ENCODE assay signal across 12 mouse cellular contexts in the genomic region with DNA sequence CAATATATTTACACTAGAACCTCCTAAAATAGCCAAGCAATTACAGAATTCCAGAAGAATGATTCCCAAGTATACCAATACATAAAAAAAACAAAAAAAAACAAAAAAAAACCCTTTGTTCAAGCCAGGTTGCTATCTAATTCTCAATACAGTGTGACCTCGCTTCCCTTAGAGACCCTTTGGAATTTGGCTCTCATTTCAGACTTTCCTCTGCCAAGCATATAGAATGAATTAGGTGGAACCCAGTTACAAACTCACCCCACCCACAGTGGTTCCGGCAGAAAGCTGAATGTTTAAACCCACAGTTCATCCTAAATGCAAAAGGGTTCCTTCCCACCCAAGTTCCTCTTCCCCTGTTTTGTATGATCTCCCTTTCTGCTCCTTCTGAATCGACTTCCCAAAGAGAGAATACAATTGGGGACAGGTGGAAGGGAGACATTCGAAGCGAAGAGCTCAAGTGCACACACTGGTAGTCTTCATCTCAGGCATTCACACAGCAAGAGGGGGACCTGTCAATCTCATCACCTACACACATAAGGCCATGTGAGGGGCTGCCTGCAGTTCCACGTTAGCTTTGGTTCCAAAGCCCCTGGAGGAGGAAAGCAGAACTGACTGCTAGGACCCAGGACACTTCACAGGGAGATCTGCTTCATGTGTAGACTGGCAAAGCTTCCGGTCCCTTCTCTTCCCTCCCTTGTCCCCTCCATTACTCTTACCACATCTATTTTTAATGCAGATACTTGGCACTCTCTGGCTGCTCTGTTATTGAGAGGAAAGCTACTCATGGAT.
DNase-seq lines count a peak whose midpoint lies in the region; ATAC-seq and TF ChIP-seq lines count a peak whose summit lies in the region.
"Had no signal": no experiment of that assay in that cellular context is flagged by ENCODE, and none has a peak within 500 bp of the region (broad histone marks: within the 10 kb centered on the region; RNA-seq: fewer than 3 reads in every experiment).

No protein-coding gene starts in this region.

- no peaks in the 10 kb centered on the region for H3K27me3 ChIP-seq in heart, embryonic 13.5 days (replicated peaks)
- H3K27me3 ChIP-seq in heart, embryonic 12.5 days (replicated peaks): no peaks in the 10 kb centered on the region
- no peaks in the 10 kb centered on the region for H3K27me3 ChIP-seq in lung, postnatal 0 days (replicated peaks; ENCODE audit: insufficient read depth, low read length)
- H3K27me3 ChIP-seq in limb, embryonic 12.5 days: no peaks in the 10 kb centered on the region
- no peaks in the 10 kb centered on the region for H3K27me3 ChIP-seq in hindbrain, embryonic 13.5 days
- no peaks in the 10 kb centered on the region for H3K27me3 ChIP-seq in forebrain, embryonic 13.5 days
- H3K27me3 ChIP-seq: liver, embryonic 13.5 days had no signal

- H3K27ac ChIP-seq in heart, embryonic 13.5 days (replicated peaks): peak overlapping the region; percentile 6; the same call in 1 of the 2 replicates
- no peak overlapping the region for H3K27ac ChIP-seq in heart, embryonic 12.5 days (ENCODE audit: poor library complexity, severe bottlenecking)
- H3K27ac ChIP-seq in lung, postnatal 0 days (ENCODE audit: low read length): no peak overlapping the region
- peak overlapping the region; percentile 69 for H3K27ac ChIP-seq in limb, embryonic 12.5 days
- no peak overlapping the region for H3K27ac ChIP-seq in hindbrain, embryonic 13.5 days
- H3K27ac ChIP-seq in forebrain, embryonic 13.5 days: no peak overlapping the region
- H3K27ac ChIP-seq: heart, adult 2 months; hindbrain, postnatal 0 days; liver, embryonic 13.5 days had no signal

- no peak overlapping the region for H3K4me3 ChIP-seq in heart, embryonic 13.5 days
- H3K4me3 ChIP-seq in heart, embryonic 12.5 days: no peak overlapping the region
- no peak overlapping the region for H3K4me3 ChIP-seq in lung, postnatal 0 days (ENCODE audit: low read depth, low read length)
- H3K4me3 ChIP-seq in limb, embryonic 12.5 days (replicated peaks): no peak overlapping the region
- H3K4me3 ChIP-seq in hindbrain, embryonic 13.5 days: no peak overlapping the region
- no peak overlapping the region for H3K4me3 ChIP-seq in forebrain, embryonic 13.5 days
- H3K4me3 ChIP-seq: heart, adult 2 months; liver, embryonic 13.5 days had no signal

- ATAC-seq in heart, embryonic 13.5 days (ENCODE audit: extremely low read depth, insufficient number of reproducible peaks, low FRiP score, low TSS enrichment): no peak
- no peak for ATAC-seq in heart, embryonic 12.5 days (ENCODE audit: insufficient number of reproducible peaks, low FRiP score)
- ATAC-seq in lung, postnatal 0 days: no peak
- no peak for ATAC-seq in limb, embryonic 12.5 days (ENCODE audit: insufficient number of reproducible peaks, insufficient read depth, low FRiP score, low TSS enrichment, low read depth)
- no peak for ATAC-seq in hindbrain, embryonic 13.5 days (ENCODE audit: low FRiP score)
- ATAC-seq in forebrain, embryonic 13.5 days: no peak
- ATAC-seq: hindbrain, postnatal 0 days had no signal

- no peak for DNase-seq in lung, postnatal 0 days (ENCODE audit: low spot score)
- DNase-seq in lung, postnatal 25 days (ENCODE audit: low spot score): no peak
- no peak for DNase-seq in layer of hippocampus, postnatal 36 days
- DNase-seq: cerebellum, adult 9-10 months; heart, adult 2 months; liver, embryonic 13.5 days had no signal

- no peak for TF ChIP-seq EP300 in lung, postnatal 0 days (IDR thresholded peaks at IDR 0.05)

- 63% methylated on average over 7 of the region's 7 CpGs for WGBS in heart, embryonic 13.5 days
- WGBS in heart, embryonic 12.5 days: 70% methylated on average over 7 of the region's 7 CpGs
- 64% methylated on average over 7 of the region's 7 CpGs for WGBS in lung, postnatal 0 days
- WGBS in limb, embryonic 12.5 days: 79% methylated on average over 7 of the region's 7 CpGs
- 72% methylated on average over 7 of the region's 7 CpGs for WGBS in hindbrain, embryonic 13.5 days
- WGBS in forebrain, embryonic 13.5 days: 81% methylated on average over 7 of the region's 7 CpGs

- H3K4me2 ChIP-seq in heart, embryonic 13.5 days: no peak overlapping the region
- no peak overlapping the region for H3K4me2 ChIP-seq in heart, embryonic 12.5 days
- no peak overlapping the region for H3K4me2 ChIP-seq in lung, postnatal 0 days (replicated peaks; ENCODE audit: low read depth, low read length)
- H3K4me2 ChIP-seq in limb, embryonic 12.5 days: no peak overlapping the region
- H3K4me2 ChIP-seq in hindbrain, embryonic 13.5 days: no peak overlapping the region
- no peak overlapping the region for H3K4me2 ChIP-seq in forebrain, embryonic 13.5 days
- H3K4me2 ChIP-seq: liver, embryonic 13.5 days had no signal

- H3K9me3 ChIP-seq in heart, embryonic 13.5 days: no peaks in the 10 kb centered on the region
- no peaks in the 10 kb centered on the region for H3K9me3 ChIP-seq in heart, embryonic 12.5 days (replicated peaks)
- H3K9me3 ChIP-seq in lung, postnatal 0 days (ENCODE audit: low read length): no peaks in the 10 kb centered on the region
- no peaks in the 10 kb centered on the region for H3K9me3 ChIP-seq in limb, embryonic 12.5 days
- no peaks in the 10 kb centered on the region for H3K9me3 ChIP-seq in hindbrain, embryonic 13.5 days
- H3K9me3 ChIP-seq in forebrain, embryonic 13.5 days (replicated peaks): no peaks in the 10 kb centered on the region
- H3K9me3 ChIP-seq: liver, embryonic 13.5 days had no signal

- peaks cover 40% of the 10 kb centered on the region for H3K4me1 ChIP-seq in heart, embryonic 13.5 days
- H3K4me1 ChIP-seq in heart, embryonic 12.5 days (replicated peaks): peaks cover 29% of the 10 kb centered on the region
- H3K4me1 ChIP-seq in lung, postnatal 0 days (ENCODE audit: insufficient read depth, low read depth, low read length): no peaks in the 10 kb centered on the region
- peaks cover 56% of the 10 kb centered on the region for H3K4me1 ChIP-seq in limb, embryonic 12.5 days (replicated peaks)
- peaks cover 24% of the 10 kb centered on the region for H3K4me1 ChIP-seq in hindbrain, embryonic 13.5 days (replicated peaks)
- H3K4me1 ChIP-seq in forebrain, embryonic 13.5 days: peaks cover 15% of the 10 kb centered on the region
- H3K4me1 ChIP-seq: liver, embryonic 13.5 days had no signal

- peak; percentile 15; the same call in 1 of the 2 replicates for TF ChIP-seq CTCF in lung, postnatal 0 days (IDR thresholded peaks at IDR 0.05)

- H3K36me3 ChIP-seq in heart, embryonic 13.5 days: no peaks in the 10 kb centered on the region
- no peaks in the 10 kb centered on the region for H3K36me3 ChIP-seq in heart, embryonic 12.5 days
- no peaks in the 10 kb centered on the region for H3K36me3 ChIP-seq in lung, postnatal 0 days (ENCODE audit: insufficient read depth, low read length)
- H3K36me3 ChIP-seq in limb, embryonic 12.5 days: no peaks in the 10 kb centered on the region
- H3K36me3 ChIP-seq in hindbrain, embryonic 13.5 days: no peaks in the 10 kb centered on the region
- H3K36me3 ChIP-seq in forebrain, embryonic 13.5 days (ENCODE audit: poor library complexity, severe bottlenecking): no peaks in the 10 kb centered on the region
- H3K36me3 ChIP-seq: liver, embryonic 13.5 days had no signal

- no peak overlapping the region for H3K9ac ChIP-seq in heart, embryonic 13.5 days
- no peak overlapping the region for H3K9ac ChIP-seq in heart, embryonic 12.5 days
- H3K9ac ChIP-seq in lung, postnatal 0 days (replicated peaks; ENCODE audit: low read depth): no peak overlapping the region
- no peak overlapping the region for H3K9ac ChIP-seq in limb, embryonic 12.5 days (replicated peaks)
- H3K9ac ChIP-seq in hindbrain, embryonic 13.5 days: no peak overlapping the region
- no peak overlapping the region for H3K9ac ChIP-seq in forebrain, embryonic 13.5 days
- H3K9ac ChIP-seq: liver, embryonic 13.5 days had no signal

Comparison
In these comparisons a context has a peak if more than half of its experiments do, and no peak if none do; other contexts are left out.
1. H3K27ac ChIP-seq: peak in heart, embryonic 13.5 days (single experiment) and limb, embryonic 12.5 days (single experiment); none in heart, embryonic 12.5 days (single experiment), lung, postnatal 0 days (single experiment), hindbrain, embryonic 13.5 days (single experiment) and forebrain, embryonic 13.5 days (single experiment).